In the genomic region with DNA sequence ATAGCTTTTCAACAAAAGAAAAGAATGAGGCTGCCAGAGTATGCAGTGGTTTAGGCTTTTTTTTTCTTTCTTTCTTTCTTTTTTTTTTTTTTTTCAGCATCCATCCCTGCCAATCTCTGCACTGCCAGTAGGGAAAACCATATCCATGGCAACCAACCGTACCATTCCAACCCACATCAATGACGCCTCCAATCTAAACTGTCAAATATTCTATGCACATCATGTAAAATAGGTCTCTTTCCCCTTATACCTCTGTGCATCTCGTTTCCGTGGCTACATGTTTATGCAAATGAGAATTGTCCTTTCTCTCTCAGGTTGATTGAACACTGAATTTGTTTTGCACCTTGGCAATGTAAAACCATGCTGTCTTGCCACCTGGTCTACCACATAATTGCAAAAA, we compare ENCODE assay signal across 12 mouse cellular contexts.
DNase-seq lines count a peak whose midpoint lies in the region; ATAC-seq and TF ChIP-seq lines count a peak whose summit lies in the region.
"Had no signal": no experiment of that assay in that cellular context is flagged by ENCODE, and none has a peak within 500 bp of the region (broad histone marks: within the 10 kb centered on the region; RNA-seq: fewer than 3 reads in every experiment).

No protein-coding gene starts in this region.

- no peak overlapping the region for H3K27ac ChIP-seq in hindbrain, embryonic 11.5 days (ENCODE audit: low read depth, low read length)
- no peak overlapping the region for H3K27ac ChIP-seq in hindbrain, embryonic 10.5 days
- peak overlapping the region; percentile 83 for H3K27ac ChIP-seq in hindbrain, embryonic 15.5 days (replicated peaks)
- peak overlapping the region; percentile 78 for H3K27ac ChIP-seq in midbrain, postnatal 0 days (ENCODE audit: low read depth, low read length)
- H3K27ac ChIP-seq in kidney, embryonic 14.5 days (ENCODE audit: low read depth, low read length) = no peak overlapping the region

- no peaks in the 10 kb centered on the region for H3K9me3 ChIP-seq in hindbrain, embryonic 11.5 days (ENCODE audit: control insufficient read depth, low read length)
- H3K9me3 ChIP-seq in hindbrain, embryonic 10.5 days = no peaks in the 10 kb centered on the region
- H3K9me3 ChIP-seq in hindbrain, embryonic 15.5 days = no peaks in the 10 kb centered on the region
- no peaks in the 10 kb centered on the region for H3K9me3 ChIP-seq in midbrain, postnatal 0 days (ENCODE audit: low read length)
- no peaks in the 10 kb centered on the region for H3K9me3 ChIP-seq in kidney, embryonic 14.5 days (ENCODE audit: control insufficient read depth, low read length)

- TF ChIP-seq POLR2A in brain, embryonic 14.5 days (IDR thresholded peaks at IDR 0.05; ENCODE audit: borderline replicate concordance, extremely low read depth, insufficient read depth, insufficient read length, poor library complexity, severe bottlenecking) = no peak

- H3K36me3 ChIP-seq in hindbrain, embryonic 11.5 days (ENCODE audit: control insufficient read depth, insufficient read depth, low read length) = no peaks in the 10 kb centered on the region
- no peaks in the 10 kb centered on the region for H3K36me3 ChIP-seq in hindbrain, embryonic 10.5 days
- H3K36me3 ChIP-seq in hindbrain, embryonic 15.5 days = no peaks in the 10 kb centered on the region
- no peaks in the 10 kb centered on the region for H3K36me3 ChIP-seq in midbrain, postnatal 0 days (ENCODE audit: insufficient read depth, low read length)
- H3K36me3 ChIP-seq in kidney, embryonic 14.5 days (ENCODE audit: control insufficient read depth, insufficient read depth, low read length) = no peaks in the 10 kb centered on the region

- no peak overlapping the region for H3K9ac ChIP-seq in hindbrain, embryonic 11.5 days (ENCODE audit: low read depth, low read length)
- no peak overlapping the region for H3K9ac ChIP-seq in hindbrain, embryonic 15.5 days
- no peak overlapping the region for H3K9ac ChIP-seq in midbrain, postnatal 0 days (replicated peaks; ENCODE audit: low read length, poor library complexity, severe bottlenecking)
- H3K9ac ChIP-seq in kidney, embryonic 14.5 days (ENCODE audit: low read depth, low read length) = no peak overlapping the region

- no peaks in the 10 kb centered on the region for H3K4me1 ChIP-seq in hindbrain, embryonic 11.5 days (replicated peaks; ENCODE audit: control insufficient read depth, insufficient read depth, low read length)
- H3K4me1 ChIP-seq in hindbrain, embryonic 10.5 days (replicated peaks) = peaks cover 6% of the 10 kb centered on the region; the same call in 1 of the 2 replicates
- peaks cover 13% of the 10 kb centered on the region for H3K4me1 ChIP-seq in hindbrain, embryonic 15.5 days (replicated peaks)
- H3K4me1 ChIP-seq in midbrain, postnatal 0 days (ENCODE audit: insufficient read depth, low read length) = 0 out of 2 replicates have a peak, but pooled peaks cover 3% of the 10 kb centered on the region
- no peaks in the 10 kb centered on the region for H3K4me1 ChIP-seq in kidney, embryonic 14.5 days (ENCODE audit: control insufficient read depth, insufficient read depth, low read length)

- TF ChIP-seq CTCF in brain, embryonic 14.5 days (IDR thresholded peaks at IDR 0.05; ENCODE audit: borderline replicate concordance, extremely low read depth, insufficient read depth, insufficient read length) = peak; percentile 7; the same call in 1 of the 2 replicates
- peak; percentile 38 for TF ChIP-seq CTCF in midbrain, postnatal 0 days (IDR thresholded peaks at IDR 0.05)

- no peaks in the 10 kb centered on the region for H3K27me3 ChIP-seq in hindbrain, embryonic 11.5 days (ENCODE audit: control insufficient read depth, insufficient read depth, low read length)
- no peaks in the 10 kb centered on the region for H3K27me3 ChIP-seq in hindbrain, embryonic 10.5 days (ENCODE audit: insufficient read depth, poor library complexity, severe bottlenecking)
- H3K27me3 ChIP-seq in hindbrain, embryonic 15.5 days = no peaks in the 10 kb centered on the region
- H3K27me3 ChIP-seq in midbrain, postnatal 0 days (ENCODE audit: insufficient read depth, low read length) = no peaks in the 10 kb centered on the region
- H3K27me3 ChIP-seq in kidney, embryonic 14.5 days (ENCODE audit: control insufficient read depth, insufficient read depth, low read length) = no peaks in the 10 kb centered on the region

- peak; percentile 83 for ATAC-seq in hindbrain, embryonic 11.5 days (ENCODE audit: low FRiP score)
- peak; percentile 93 for ATAC-seq in hindbrain, embryonic 15.5 days (ENCODE audit: low FRiP score, low read depth)
- peak; percentile 95 for ATAC-seq in midbrain, postnatal 0 days (ENCODE audit: low FRiP score)
- ATAC-seq in kidney, embryonic 14.5 days (ENCODE audit: low FRiP score, low TSS enrichment) = no peak
- ATAC-seq: CD4-positive, CD25-positive, alpha-beta regulatory T cell, adult 4 months; intestine, postnatal 0 days had no signal

- H3K4me2 ChIP-seq in hindbrain, embryonic 11.5 days (replicated peaks; ENCODE audit: low read depth, low read length) = no peak overlapping the region
- peak overlapping the region; percentile 22; the same call in 1 of the 2 replicates for H3K4me2 ChIP-seq in hindbrain, embryonic 15.5 days
- no peak overlapping the region for H3K4me2 ChIP-seq in midbrain, postnatal 0 days (ENCODE audit: low read depth, low read length, poor library complexity, severe bottlenecking)
- no peak overlapping the region for H3K4me2 ChIP-seq in kidney, embryonic 14.5 days (replicated peaks; ENCODE audit: low read depth, low read length)
- H3K4me2 ChIP-seq: heart, embryonic 11.5 days had no signal

- DNase-seq in hindbrain, embryonic 11.5 days (ENCODE audit: low spot score) = peak; percentile 12
- DNase-seq in hindbrain, embryonic 10.5 days (ENCODE audit: low spot score) = no peak
- DNase-seq in brain, embryonic 14.5 days (ENCODE audit: low read depth) = peak; percentile 96
- peak; percentile 83 for DNase-seq in midbrain, postnatal 0 days (ENCODE audit: low spot score)
- no peak for DNase-seq in heart, adult 8-10 months (ENCODE audit: low spot score)
- DNase-seq in lung, postnatal 25 days (ENCODE audit: low spot score) = no peak
- DNase-seq: embryo, embryonic 11 days had no signal

- H3K4me3 ChIP-seq in hindbrain, embryonic 11.5 days (ENCODE audit: low read depth, low read length) = no peak overlapping the region
- no peak overlapping the region for H3K4me3 ChIP-seq in hindbrain, embryonic 10.5 days
- no peak overlapping the region for H3K4me3 ChIP-seq in hindbrain, embryonic 15.5 days
- no peak overlapping the region for H3K4me3 ChIP-seq in midbrain, postnatal 0 days (ENCODE audit: low read depth, low read length)
- H3K4me3 ChIP-seq in kidney, embryonic 14.5 days (ENCODE audit: low read length) = no peak overlapping the region

- 74% methylated on average over 4 of the region's 4 CpGs for WGBS in hindbrain, embryonic 11.5 days
- 76% methylated on average over 4 of the region's 4 CpGs for WGBS in hindbrain, embryonic 10.5 days
- 14% methylated on average over 4 of the region's 4 CpGs for WGBS in hindbrain, embryonic 15.5 days
- 16% methylated on average over 4 of the region's 4 CpGs for whole genome bisulfite sequencing in midbrain, postnatal 0 days
- WGBS in kidney, embryonic 14.5 days = 84% methylated on average over 4 of the region's 4 CpGs

Comparison
In these comparisons a context has a peak if more than half of its experiments do, and no peak if none do; other contexts are left out.
1. DNase-seq: peak in hindbrain, embryonic 11.5 days (single experiment), brain, embryonic 14.5 days (single experiment) and midbrain, postnatal 0 days (single experiment); none in hindbrain, embryonic 10.5 days (single experiment), heart, adult 8-10 months (single experiment) and lung, postnatal 25 days (single experiment).
2. H3K27ac ChIP-seq: peak in hindbrain, embryonic 15.5 days (single experiment) and midbrain, postnatal 0 days (single experiment); none in hindbrain, embryonic 11.5 days (single experiment), hindbrain, embryonic 10.5 days (single experiment) and kidney, embryonic 14.5 days (single experiment).